Mouse (Mus musculus): Measurements from ENCODE around the gene Ube3b. TPM values are rescaled to one million over a fixed set of nuclear protein-coding genes. Genes with fewer than 3 reads are reported as not detected.

Ube3b gene
- polyA plus RNA-seq, 1 experiment from 2014 or later, result 44.2 TPM

DNA sequence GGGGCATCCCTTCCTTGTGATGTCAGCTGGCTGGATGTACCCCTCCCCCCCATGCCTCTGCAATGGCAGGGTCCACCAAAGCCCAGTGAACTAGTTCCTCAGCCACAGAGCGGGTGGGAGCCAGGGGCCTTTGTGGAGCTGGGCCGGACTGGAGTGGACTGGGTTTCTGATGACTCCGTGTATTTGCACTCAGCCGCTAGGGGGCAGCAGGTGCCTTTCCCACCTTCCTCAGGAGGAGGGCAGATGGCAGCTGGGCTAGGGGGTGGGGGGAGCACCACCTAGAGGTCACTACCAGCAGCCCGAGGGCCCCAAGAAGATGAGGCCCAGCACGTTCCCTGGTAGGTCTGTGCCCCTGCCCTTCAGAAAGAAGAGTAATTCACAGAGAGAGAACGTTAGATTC lies 80.8 kb downstream of the Ube3b start:
- H3K27ac ChIP-seq (ENCODE audit: low read length), result no peak overlapping the region
- H3K4me3 ChIP-seq (ENCODE audit: low read length), result no peak overlapping the region
- 0 out of 2 replicates have a peak, but pooled peaks cover 2% of the 10 kb centered on the region for H3K27me3 ChIP-seq (ENCODE audit: control insufficient read depth, insufficient read depth, low read length)
- no peaks in the 10 kb centered on the region for H3K36me3 ChIP-seq (ENCODE audit: control insufficient read depth, insufficient read depth)
- 6% methylated on average over 7 of the region's 7 CpGs for WGBS
- no peak overlapping the region for H3K4me2 ChIP-seq (ENCODE audit: low read depth, low read length)
- peaks cover 3% of the 10 kb centered on the region; the same call in 1 of the 2 replicates for H3K4me1 ChIP-seq (ENCODE audit: control insufficient read depth, insufficient read depth, low read length)
- ATAC-seq (replicated peaks; ENCODE audit: extremely low read depth, insufficient read depth, low FRiP score), result 0 out of 2 replicates have a peak, but pooled peaks have one; percentile 33
- no peaks in the 10 kb centered on the region for H3K9me3 ChIP-seq (replicated peaks; ENCODE audit: control insufficient read depth, low read length)
- H3K9ac ChIP-seq (ENCODE audit: low read length), result no peak overlapping the region

DNA sequence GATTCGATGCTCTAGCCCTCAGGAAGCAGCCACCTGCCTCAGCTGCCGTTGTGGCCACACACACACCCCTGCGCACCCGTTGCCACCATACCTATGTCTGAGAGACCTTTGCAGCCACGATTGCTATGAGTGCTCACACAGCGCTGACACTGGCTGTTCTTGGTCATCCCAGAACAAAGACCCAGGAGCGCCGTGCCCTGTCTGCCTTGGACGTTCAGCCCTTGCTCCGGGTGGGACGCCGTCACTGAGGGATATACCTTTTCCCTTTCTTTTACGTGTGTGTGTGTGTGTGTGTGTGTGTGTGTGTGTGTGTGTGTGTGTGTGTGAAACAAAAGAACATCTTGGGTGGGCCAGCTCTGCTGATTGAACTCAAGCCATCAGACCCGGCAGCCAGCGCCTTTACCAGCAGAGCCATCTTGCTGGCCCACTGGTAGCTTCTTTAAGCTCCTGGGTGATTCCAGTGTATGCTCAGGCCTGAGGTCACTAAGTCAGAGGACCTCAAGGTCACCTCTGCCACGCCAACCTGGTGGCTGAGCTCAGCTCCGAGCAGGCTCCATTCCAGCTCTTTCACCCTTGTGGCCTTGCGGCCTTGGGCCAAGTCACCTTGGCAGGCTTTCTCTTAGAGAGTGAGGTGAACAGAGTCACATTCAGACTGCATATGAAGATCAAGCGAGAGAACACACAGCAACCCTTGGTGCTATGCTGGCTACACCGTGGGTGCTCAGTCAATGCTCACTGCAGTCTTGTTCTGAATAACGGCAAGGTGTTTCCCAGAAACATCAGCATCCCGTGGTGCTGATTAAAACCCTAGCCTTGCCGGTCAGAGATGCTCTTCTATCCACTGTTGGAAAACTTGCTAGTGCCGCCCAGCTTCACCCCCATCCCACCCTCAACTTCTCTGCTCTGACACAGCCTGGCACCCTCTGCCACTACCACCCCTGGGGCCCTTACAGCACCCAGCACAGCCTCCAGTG lies 81.9 kb downstream of the Ube3b start:
- H3K4me2 ChIP-seq (ENCODE audit: low read depth, low read length), result no peak overlapping the region
- WGBS, result 78% methylated on average over 24 of the region's 24 CpGs
- H3K27me3 ChIP-seq (ENCODE audit: control insufficient read depth, insufficient read depth, low read length), result 0 out of 2 replicates have a peak, but pooled peaks cover 2% of the 10 kb centered on the region
- H3K36me3 ChIP-seq (ENCODE audit: control insufficient read depth, insufficient read depth), result no peaks in the 10 kb centered on the region
- H3K4me1 ChIP-seq (ENCODE audit: control insufficient read depth, insufficient read depth, low read length), result peaks cover 10% of the 10 kb centered on the region
- H3K9me3 ChIP-seq (replicated peaks; ENCODE audit: control insufficient read depth, low read length), result no peaks in the 10 kb centered on the region
- no peak overlapping the region for H3K27ac ChIP-seq (ENCODE audit: low read length)
- H3K4me3 ChIP-seq (ENCODE audit: low read length), result no peak overlapping the region
- ATAC-seq (replicated peaks; ENCODE audit: extremely low read depth, insufficient read depth, low FRiP score), result no peak
- no peak overlapping the region for H3K9ac ChIP-seq (ENCODE audit: low read length)

GRCm38 (mm10) chr5:114464561-114464960 lies 84.2 kb downstream of the Ube3b start:
- H3K36me3 ChIP-seq (ENCODE audit: control insufficient read depth, insufficient read depth), result no peaks in the 10 kb centered on the region
- no peak overlapping the region for H3K4me2 ChIP-seq (ENCODE audit: low read depth, low read length)
- peaks cover 4% of the 10 kb centered on the region; the same call in 1 of the 2 replicates for H3K27me3 ChIP-seq (ENCODE audit: control insufficient read depth, insufficient read depth, low read length)
- no peak overlapping the region for H3K27ac ChIP-seq (ENCODE audit: low read length)
- ATAC-seq (replicated peaks; ENCODE audit: extremely low read depth, insufficient read depth, low FRiP score), result no peak
- peak overlapping the region; percentile 29; the same call in 1 of the 2 replicates for H3K9ac ChIP-seq (ENCODE audit: low read length)
- H3K9me3 ChIP-seq (replicated peaks; ENCODE audit: control insufficient read depth, low read length), result no peaks in the 10 kb centered on the region
- 84% methylated on average over 2 of the region's 2 CpGs for WGBS
- peaks cover 13% of the 10 kb centered on the region for H3K4me1 ChIP-seq (ENCODE audit: control insufficient read depth, insufficient read depth, low read length)
- H3K4me3 ChIP-seq (ENCODE audit: low read length), result no peak overlapping the region

GRCm38 (mm10) chr5:114465641-114466040 lies 85.2 kb downstream of the Ube3b start:
- Histone ChIP-seq H3K9me3 (replicated peaks; ENCODE audit: control insufficient read depth, low read length) (no peaks in the 10 kb centered on the region), H3K4me2 (ENCODE audit: low read depth, low read length) (no peak overlapping the region), H3K36me3 (ENCODE audit: control insufficient read depth, insufficient read depth) (no peaks in the 10 kb centered on the region), H3K4me3 (ENCODE audit: low read length) (no peak overlapping the region), H3K27me3 (ENCODE audit: control insufficient read depth, insufficient read depth, low read length) (peaks cover 4% of the 10 kb centered on the region; the same call in 1 of the 2 replicates), H3K27ac (ENCODE audit: low read length) (no peak overlapping the region), H3K9ac (ENCODE audit: low read length) (0 out of 2 replicates have a peak overlapping the region, but pooled peaks have one; percentile 7), H3K4me1 (ENCODE audit: control insufficient read depth, insufficient read depth, low read length) (peaks cover 13% of the 10 kb centered on the region)
- 71% methylated on average over 7 of the region's 7 CpGs for WGBS
- ATAC-seq (replicated peaks; ENCODE audit: extremely low read depth, insufficient read depth, low FRiP score), result no peak

- peak; percentile 30; the same call in 1 of the 2 replicates for ATAC-seq (replicated peaks; ENCODE audit: extremely low read depth, insufficient read depth, low FRiP score)
These were observed 86.6 kb downstream of the Ube3b start for GRCm38 (mm10) chr5:114467019-114467418.

GRCm38 (mm10) chr5:114467430-114467829 lies 87.0 kb downstream of the Ube3b start:
- Histone ChIP-seq H3K27me3 (ENCODE audit: control insufficient read depth, insufficient read depth, low read length) (peaks cover 4% of the 10 kb centered on the region; the same call in 1 of the 2 replicates), H3K27ac (ENCODE audit: low read length) (peak overlapping the region; percentile 47), H3K36me3 (ENCODE audit: control insufficient read depth, insufficient read depth) (no peaks in the 10 kb centered on the region), H3K9me3 (replicated peaks; ENCODE audit: control insufficient read depth, low read length) (no peaks in the 10 kb centered on the region; the same call in 1 of the 2 replicates), H3K9ac (ENCODE audit: low read length) (peak overlapping the region; percentile 62), H3K4me3 (ENCODE audit: low read length) (peak overlapping the region; percentile 44), H3K4me1 (ENCODE audit: control insufficient read depth, insufficient read depth, low read length) (peaks cover 13% of the 10 kb centered on the region), H3K4me2 (ENCODE audit: low read depth, low read length) (peak overlapping the region; percentile 64)
- 2% methylated on average over 12 of the region's 13 CpGs for WGBS
- ATAC-seq (replicated peaks; ENCODE audit: extremely low read depth, insufficient read depth, low FRiP score), result peak; percentile 79

More at GRCm38 (mm10) chr5:114467019-114467418, 86.6 kb downstream of the Ube3b start:
- H3K9ac ChIP-seq (ENCODE audit: low read length), result peak overlapping the region; percentile 62
- peak overlapping the region; percentile 44 for H3K4me3 ChIP-seq (ENCODE audit: low read length)
- H3K9me3 ChIP-seq (replicated peaks; ENCODE audit: control insufficient read depth, low read length), result no peaks in the 10 kb centered on the region; the same call in 1 of the 2 replicates
- 5% methylated on average over 11 of the region's 11 CpGs for WGBS
- peak overlapping the region; percentile 64 for H3K4me2 ChIP-seq (ENCODE audit: low read depth, low read length)
- peak overlapping the region; percentile 47 for H3K27ac ChIP-seq (ENCODE audit: low read length)
- peaks cover 4% of the 10 kb centered on the region; the same call in 1 of the 2 replicates for H3K27me3 ChIP-seq (ENCODE audit: control insufficient read depth, insufficient read depth, low read length)
- H3K4me1 ChIP-seq (ENCODE audit: control insufficient read depth, insufficient read depth, low read length), result peaks cover 13% of the 10 kb centered on the region
- no peaks in the 10 kb centered on the region for H3K36me3 ChIP-seq (ENCODE audit: control insufficient read depth, insufficient read depth)

GRCm38 (mm10) chr5:114468007-114468406 lies 87.6 kb downstream of the Ube3b start:
- no peak for ATAC-seq (replicated peaks; ENCODE audit: extremely low read depth, insufficient read depth, low FRiP score)
- WGBS, result 69% methylated on average over 4 of the region's 4 CpGs
- H3K4me2 ChIP-seq (ENCODE audit: low read depth, low read length), result peak overlapping the region; percentile 64; the same call in 1 of the 2 replicates
- H3K9me3 ChIP-seq (replicated peaks; ENCODE audit: control insufficient read depth, low read length), result no peaks in the 10 kb centered on the region; the same call in 1 of the 2 replicates
- H3K9ac ChIP-seq (ENCODE audit: low read length), result peak overlapping the region; percentile 62; the same call in 1 of the 2 replicates
- H3K27me3 ChIP-seq (ENCODE audit: control insufficient read depth, insufficient read depth, low read length), result peaks cover 4% of the 10 kb centered on the region; the same call in 1 of the 2 replicates
- peaks cover 13% of the 10 kb centered on the region for H3K4me1 ChIP-seq (ENCODE audit: control insufficient read depth, insufficient read depth, low read length)
- no peaks in the 10 kb centered on the region for H3K36me3 ChIP-seq (ENCODE audit: control insufficient read depth, insufficient read depth)
- H3K4me3 ChIP-seq (ENCODE audit: low read length), result no peak overlapping the region
- peak overlapping the region; percentile 47 for H3K27ac ChIP-seq (ENCODE audit: low read length)

GRCm38 (mm10) chr5:114470359-114470758 lies 90.0 kb downstream of the Ube3b start:
- no peak for ATAC-seq (replicated peaks; ENCODE audit: extremely low read depth, insufficient read depth, low FRiP score)
- 75% methylated on average over 3 of the region's 3 CpGs for WGBS
- H3K4me3 ChIP-seq (ENCODE audit: low read length), result no peak overlapping the region

More at GRCm38 (mm10) chr5:114470359-114470758, 90.0 kb downstream of the Ube3b start:
- Histone ChIP-seq H3K27me3 (ENCODE audit: control insufficient read depth, insufficient read depth, low read length) (peaks cover 4% of the 10 kb centered on the region; the same call in 1 of the 2 replicates), H3K4me1 (ENCODE audit: control insufficient read depth, insufficient read depth, low read length) (peaks cover 13% of the 10 kb centered on the region), H3K4me2 (ENCODE audit: low read depth, low read length) (no peak overlapping the region), H3K9ac (ENCODE audit: low read length) (no peak overlapping the region), H3K9me3 (replicated peaks; ENCODE audit: control insufficient read depth, low read length) (no peaks in the 10 kb centered on the region; the same call in 1 of the 2 replicates), H3K27ac (ENCODE audit: low read length) (no peak overlapping the region), H3K36me3 (ENCODE audit: control insufficient read depth, insufficient read depth) (no peaks in the 10 kb centered on the region)

All from heart, embryonic 16.5 days (tissue).